Mouse (Mus musculus): ENCODE measurements at regions not wholly inside any gene's neighbourhood (a gene's known extent, or its start where the extent isn't known, plus 50 kb on each side); places are given as distances from the start of the nearest gene placed in this dataset.
"Not testable (repeated sequence)": the region's sequence is repeated elsewhere in the genome, so short reads cannot be mapped to it uniquely, and the experiment has no call there.

- 79% methylated on average over 3 of the region's 3 CpGs for WGBS
- Histone ChIP-seq H3K4me1 (ENCODE audit: control insufficient read depth, insufficient read depth, low read length) (peaks cover 6% of the 10 kb centered on the region), H3K27me3 (ENCODE audit: control insufficient read depth, insufficient read depth, low read length) (no peaks in the 10 kb centered on the region), H3K9ac (ENCODE audit: low read length) (no peak overlapping the region), H3K4me2 (ENCODE audit: low read depth, low read length) (no peak overlapping the region), H3K9me3 (replicated peaks; ENCODE audit: control insufficient read depth, low read length) (0 out of 2 replicates have a peak, but pooled peaks cover 2% of the 10 kb centered on the region), H3K36me3 (ENCODE audit: control insufficient read depth, insufficient read depth) (no peaks in the 10 kb centered on the region), H3K27ac (ENCODE audit: low read length) (no peak overlapping the region), H3K4me3 (ENCODE audit: low read length) (no peak overlapping the region)
- no peak for ATAC-seq (replicated peaks; ENCODE audit: extremely low read depth, insufficient read depth, low FRiP score)
Measured at GRCm38 (mm10) chr16:9056430-9056829, 226.5 kb downstream of the 1810013L24Rik start.

GRCm38 (mm10) chr16:9071526-9071925 lies 241.6 kb downstream of the 1810013L24Rik start:
- Histone ChIP-seq H3K36me3 (ENCODE audit: control insufficient read depth, insufficient read depth) (no peaks in the 10 kb centered on the region), H3K27ac (ENCODE audit: low read length) (no peak overlapping the region), H3K4me2 (ENCODE audit: low read depth, low read length) (no peak overlapping the region), H3K27me3 (ENCODE audit: control insufficient read depth, insufficient read depth, low read length) (no peaks in the 10 kb centered on the region), H3K4me1 (ENCODE audit: control insufficient read depth, insufficient read depth, low read length) (no peaks in the 10 kb centered on the region), H3K4me3 (ENCODE audit: low read length) (no peak overlapping the region), H3K9ac (ENCODE audit: low read length) (no peak overlapping the region), H3K9me3 (replicated peaks; ENCODE audit: control insufficient read depth, low read length) (peaks cover 2% of the 10 kb centered on the region; the same call in 1 of the 2 replicates)
- 83% methylated on average over 4 of the region's 4 CpGs for WGBS
- no peak for ATAC-seq (replicated peaks; ENCODE audit: extremely low read depth, insufficient read depth, low FRiP score)

GRCm38 (mm10) chr16:9071956-9072355 lies 242.1 kb downstream of the 1810013L24Rik start:
- not testable (repeated sequence) for H3K4me1 ChIP-seq (ENCODE audit: control insufficient read depth, insufficient read depth, low read length); H3K9ac ChIP-seq (ENCODE audit: low read length); H3K27me3 ChIP-seq (ENCODE audit: control insufficient read depth, insufficient read depth, low read length); H3K27ac ChIP-seq (ENCODE audit: low read length); H3K4me2 ChIP-seq (ENCODE audit: low read depth, low read length); ATAC-seq (replicated peaks; ENCODE audit: extremely low read depth, insufficient read depth, low FRiP score); H3K4me3 ChIP-seq (ENCODE audit: low read length); H3K36me3 ChIP-seq (ENCODE audit: control insufficient read depth, insufficient read depth); H3K9me3 ChIP-seq (replicated peaks; ENCODE audit: control insufficient read depth, low read length)
- WGBS, result 69% methylated on average over 5 of the region's 5 CpGs

GRCm38 (mm10) chr16:9074295-9074694 lies 244.4 kb downstream of the 1810013L24Rik start:
- ATAC-seq (replicated peaks; ENCODE audit: extremely low read depth, insufficient read depth, low FRiP score), result no peak
- WGBS, result 84% methylated on average over 4 of the region's 4 CpGs
- no peaks in the 10 kb centered on the region for H3K36me3 ChIP-seq (ENCODE audit: control insufficient read depth, insufficient read depth)

GRCm38 (mm10) chr16:9077451-9077850 lies 247.6 kb downstream of the 1810013L24Rik start:
- H3K9ac ChIP-seq (ENCODE audit: low read length), result no peak overlapping the region
- no peaks in the 10 kb centered on the region for H3K4me1 ChIP-seq (ENCODE audit: control insufficient read depth, insufficient read depth, low read length)
- H3K4me2 ChIP-seq (ENCODE audit: low read depth, low read length), result no peak overlapping the region
- no peak for ATAC-seq (replicated peaks; ENCODE audit: extremely low read depth, insufficient read depth, low FRiP score)
- no peaks in the 10 kb centered on the region for H3K36me3 ChIP-seq (ENCODE audit: control insufficient read depth, insufficient read depth)
- no peaks in the 10 kb centered on the region for H3K9me3 ChIP-seq (replicated peaks; ENCODE audit: control insufficient read depth, low read length)
- H3K27me3 ChIP-seq (ENCODE audit: control insufficient read depth, insufficient read depth, low read length), result no peaks in the 10 kb centered on the region
- no peak overlapping the region for H3K4me3 ChIP-seq (ENCODE audit: low read length)
- 63% methylated on average over 2 of the region's 2 CpGs for WGBS
- no peak overlapping the region for H3K27ac ChIP-seq (ENCODE audit: low read length)

More at GRCm38 (mm10) chr16:9074295-9074694, 244.4 kb downstream of the 1810013L24Rik start:
- Histone ChIP-seq H3K9ac (ENCODE audit: low read length) (no peak overlapping the region), H3K4me3 (ENCODE audit: low read length) (no peak overlapping the region), H3K4me1 (ENCODE audit: control insufficient read depth, insufficient read depth, low read length) (no peaks in the 10 kb centered on the region), H3K4me2 (ENCODE audit: low read depth, low read length) (no peak overlapping the region), H3K27me3 (ENCODE audit: control insufficient read depth, insufficient read depth, low read length) (no peaks in the 10 kb centered on the region), H3K9me3 (replicated peaks; ENCODE audit: control insufficient read depth, low read length) (peaks cover 2% of the 10 kb centered on the region; the same call in 1 of the 2 replicates), H3K27ac (ENCODE audit: low read length) (no peak overlapping the region)

GRCm38 (mm10) chr16:9078405-9078942 lies 248.6 kb downstream of the 1810013L24Rik start:
- H3K27ac ChIP-seq (ENCODE audit: low read length), result no peak overlapping the region
- no peaks in the 10 kb centered on the region for H3K9me3 ChIP-seq (replicated peaks; ENCODE audit: control insufficient read depth, low read length)
- H3K4me3 ChIP-seq (ENCODE audit: low read length), result no peak overlapping the region
- ATAC-seq (replicated peaks; ENCODE audit: extremely low read depth, insufficient read depth, low FRiP score), result no peak
- H3K4me1 ChIP-seq (ENCODE audit: control insufficient read depth, insufficient read depth, low read length), result no peaks in the 10 kb centered on the region
- H3K9ac ChIP-seq (ENCODE audit: low read length), result no peak overlapping the region
- H3K27me3 ChIP-seq (ENCODE audit: control insufficient read depth, insufficient read depth, low read length), result no peaks in the 10 kb centered on the region
- 81% methylated on average over 4 of the region's 4 CpGs for WGBS
- H3K4me2 ChIP-seq (ENCODE audit: low read depth, low read length), result no peak overlapping the region
- H3K36me3 ChIP-seq (ENCODE audit: control insufficient read depth, insufficient read depth), result no peaks in the 10 kb centered on the region

- WGBS, result 80% methylated on average over 3 of the region's 3 CpGs
- Histone ChIP-seq H3K9me3 (replicated peaks; ENCODE audit: control insufficient read depth, low read length) (no peaks in the 10 kb centered on the region), H3K4me1 (ENCODE audit: control insufficient read depth, insufficient read depth, low read length) (no peaks in the 10 kb centered on the region), H3K27me3 (ENCODE audit: control insufficient read depth, insufficient read depth, low read length) (no peaks in the 10 kb centered on the region), H3K4me2 (ENCODE audit: low read depth, low read length) (no peak overlapping the region), H3K27ac (ENCODE audit: low read length) (no peak overlapping the region), H3K4me3 (ENCODE audit: low read length) (no peak overlapping the region), H3K36me3 (ENCODE audit: control insufficient read depth, insufficient read depth) (no peaks in the 10 kb centered on the region), H3K9ac (ENCODE audit: low read length) (no peak overlapping the region)
- ATAC-seq (replicated peaks; ENCODE audit: extremely low read depth, insufficient read depth, low FRiP score), result no peak
Measured at GRCm38 (mm10) chr16:9083040-9083439, 253.1 kb downstream of the 1810013L24Rik start.

GRCm38 (mm10) chr16:9083740-9084139 lies 253.8 kb downstream of the 1810013L24Rik start:
- WGBS, result 88% methylated on average over 2 of the region's 2 CpGs
- Histone ChIP-seq H3K9me3 (replicated peaks; ENCODE audit: control insufficient read depth, low read length) (no peaks in the 10 kb centered on the region), H3K4me1 (ENCODE audit: control insufficient read depth, insufficient read depth, low read length) (no peaks in the 10 kb centered on the region), H3K9ac (ENCODE audit: low read length) (no peak overlapping the region), H3K36me3 (ENCODE audit: control insufficient read depth, insufficient read depth) (no peaks in the 10 kb centered on the region), H3K4me3 (ENCODE audit: low read length) (no peak overlapping the region), H3K27ac (ENCODE audit: low read length) (no peak overlapping the region), H3K27me3 (ENCODE audit: control insufficient read depth, insufficient read depth, low read length) (no peaks in the 10 kb centered on the region), H3K4me2 (ENCODE audit: low read depth, low read length) (no peak overlapping the region)
- no peak for ATAC-seq (replicated peaks; ENCODE audit: extremely low read depth, insufficient read depth, low FRiP score)

GRCm38 (mm10) chr16:9084581-9084980 lies 254.7 kb downstream of the 1810013L24Rik start:
- H3K9me3 ChIP-seq (replicated peaks; ENCODE audit: control insufficient read depth, low read length), result no peaks in the 10 kb centered on the region
- H3K4me2 ChIP-seq (ENCODE audit: low read depth, low read length), result no peak overlapping the region
- no peak overlapping the region for H3K9ac ChIP-seq (ENCODE audit: low read length)
- no peaks in the 10 kb centered on the region for H3K4me1 ChIP-seq (ENCODE audit: control insufficient read depth, insufficient read depth, low read length)
- H3K36me3 ChIP-seq (ENCODE audit: control insufficient read depth, insufficient read depth), result no peaks in the 10 kb centered on the region
- 64% methylated on average over 1 of the region's 1 CpGs for WGBS
- H3K4me3 ChIP-seq (ENCODE audit: low read length), result no peak overlapping the region
- ATAC-seq (replicated peaks; ENCODE audit: extremely low read depth, insufficient read depth, low FRiP score), result no peak
- no peaks in the 10 kb centered on the region for H3K27me3 ChIP-seq (ENCODE audit: control insufficient read depth, insufficient read depth, low read length)
- H3K27ac ChIP-seq (ENCODE audit: low read length), result no peak overlapping the region
